Mouse (Mus musculus) liver, embryonic 11.5 days (tissue): ENCODE data around the gene Swt1. TPM values are rescaled to one million over a fixed set of nuclear protein-coding genes. Genes with fewer than 3 reads are reported as not detected.

ENCODE experiments used
- ATAC-seq: fragments of 200-750 bp; cut with Nextera tagmentation; replicated peaks from 2 replicates; pipeline ENCODE4 v1.8.0; 2017; ENCODE audit warnings: moderate number of reproducible peaks, mild to moderate bottlenecking, moderate TSS enrichment, moderate library complexity; ENCODE audit not compliant: low FRiP score
- DNase-seq: peaks from one replicate; pipeline ENCODE4 v3.0.0-alpha.2; 2017; ENCODE audit warnings: low spot score
- H3K27ac ChIP-seq: fragments of 300-500 bp; sonication (generic); 2 replicates; pipeline ENCODE4 v1.5.1; 2014; ENCODE audit warnings: mild to moderate bottlenecking, low read depth, low read length, control low read depth
- H3K27me3 ChIP-seq: fragments of 300-500 bp; sonication (generic); replicated peaks from 2 replicates; pipeline ENCODE4 v1.6.1; 2014; ENCODE audit warnings: low read length, mixed read lengths; ENCODE audit not compliant: control insufficient read depth, insufficient read depth
- H3K36me3 ChIP-seq: fragments of 300-500 bp; sonication (generic); 2 replicates; pipeline ENCODE4 v1.6.1; 2014; ENCODE audit warnings: mild to moderate bottlenecking, low read length, moderate library complexity, mixed read lengths; ENCODE audit not compliant: control insufficient read depth, insufficient read depth
- H3K4me1 ChIP-seq: fragments of 300-500 bp; sonication (generic); replicated peaks from 2 replicates; pipeline ENCODE4 v1.6.1; 2014; ENCODE audit warnings: low read length, mixed read lengths; ENCODE audit not compliant: control insufficient read depth, insufficient read depth
- H3K4me2 ChIP-seq: fragments of 300-500 bp; sonication (generic); 2 replicates; pipeline ENCODE4 v1.6.1; 2014; ENCODE audit warnings: mild to moderate bottlenecking, control low read depth, moderate library complexity
- H3K4me3 ChIP-seq: fragments of 300-500 bp; sonication (generic); 2 replicates; pipeline ENCODE4 v1.5.1; 2014; ENCODE audit warnings: low read depth, low read length, control low read depth
- H3K9ac ChIP-seq: fragments of 300-500 bp; sonication (generic); 2 replicates; pipeline ENCODE4 v1.6.1; 2014; ENCODE audit warnings: low read depth, low read length, control low read depth
- H3K9me3 ChIP-seq: fragments of 300-500 bp; sonication (generic); 2 replicates; pipeline ENCODE4 v1.6.1; 2016; ENCODE audit warnings: low read length, inconsistent platforms, mixed read lengths; ENCODE audit not compliant: control insufficient read depth
- WGBS: fragments of 180-500 bp; shearing (Covaris S2); extraction: QIAGEN DNeasy Blood & Tissue Kit; methylation state at CpG from one replicate; pipeline ENCODE4 v1.1.7; 2014; 5-methylcytosine and 5-hydroxymethylcytosine counted together
- polyA plus RNA-seq: library from polyadenylated mRNA; unstranded; fragments of >200 nt; fragmentation: Nextera tagmentation; extraction: Ambion mirVana; gene quantifications from 2 replicates; pipeline ENCODE4 v1.2.1, GENCODE M21; 2014

Swt1 gene
- polyA plus RNA-seq, 1 experiment from 2014 or later, result 20.7 TPM

- H3K27ac ChIP-seq, result no peak overlapping the region
- no peaks in the 10 kb centered on the region for H3K4me1 ChIP-seq
- DNase-seq (no peak), ATAC-seq (no peak)
- H3K9me3 ChIP-seq, result no peaks in the 10 kb centered on the region
- no peak overlapping the region for H3K4me2 ChIP-seq
- no peak overlapping the region for H3K9ac ChIP-seq
- no peak overlapping the region for H3K4me3 ChIP-seq
- no peaks in the 10 kb centered on the region for H3K27me3 ChIP-seq
- 92% methylated on average over 1 of the region's 1 CpGs for WGBS
- peaks cover 14% of the 10 kb centered on the region; the same call in 1 of the 2 replicates for H3K36me3 ChIP-seq
Observed at GRCm38 (mm10) chr1:151372823-151373222, 55.4 kb downstream of the Swt1 start.

- ATAC-seq, result no peak
- H3K4me3 ChIP-seq, result no peak overlapping the region
- H3K4me1 ChIP-seq, result no peaks in the 10 kb centered on the region
- H3K36me3 ChIP-seq, result peaks cover 10% of the 10 kb centered on the region; the same call in 1 of the 2 replicates
- H3K27ac ChIP-seq, result no peak overlapping the region
- H3K9ac ChIP-seq, result no peak overlapping the region
- 78% methylated on average over 5 of the region's 5 CpGs for WGBS
- H3K4me2 ChIP-seq, result no peak overlapping the region
- DNase-seq, result no peak
- H3K27me3 ChIP-seq, result no peaks in the 10 kb centered on the region
- H3K9me3 ChIP-seq, result no peaks in the 10 kb centered on the region
Observed at GRCm38 (mm10) chr1:151371543-151371942, 56.7 kb downstream of the Swt1 start.

GRCm38 (mm10) chr1:151370573-151370972 is 57.7 kb downstream of the Swt1 start:
- 84% methylated on average over 3 of the region's 3 CpGs for WGBS
- ATAC-seq, result no peak
- peaks cover 12% of the 10 kb centered on the region; the same call in 1 of the 2 replicates for H3K36me3 ChIP-seq

GRCm38 (mm10) chr1:151368444-151368843 is 59.8 kb downstream of the Swt1 start:
- Histone ChIP-seq H3K36me3 (peaks cover 27% of the 10 kb centered on the region), H3K9ac (no peak overlapping the region), H3K27ac (no peak overlapping the region), H3K27me3 (no peaks in the 10 kb centered on the region), H3K4me1 (no peaks in the 10 kb centered on the region), H3K4me2 (no peak overlapping the region), H3K9me3 (no peaks in the 10 kb centered on the region), H3K4me3 (no peak overlapping the region)
- ATAC-seq (no peak), DNase-seq (no peak)
- 87% methylated on average over 3 of the region's 3 CpGs for WGBS

More at GRCm38 (mm10) chr1:151370573-151370972, 57.7 kb downstream of the Swt1 start:
- no peak for DNase-seq
- no peak overlapping the region for H3K4me3 ChIP-seq
- no peaks in the 10 kb centered on the region for H3K27me3 ChIP-seq
- H3K9me3 ChIP-seq, result no peaks in the 10 kb centered on the region
- no peak overlapping the region for H3K27ac ChIP-seq
- H3K4me2 ChIP-seq, result no peak overlapping the region
- H3K9ac ChIP-seq, result no peak overlapping the region
- H3K4me1 ChIP-seq, result no peaks in the 10 kb centered on the region

GRCm38 (mm10) chr1:151367721-151368324 is 60.4 kb downstream of the Swt1 start:
- Histone ChIP-seq H3K9ac (no peak overlapping the region), H3K9me3 (no peaks in the 10 kb centered on the region), H3K27ac (no peak overlapping the region), H3K4me3 (no peak overlapping the region), H3K4me2 (no peak overlapping the region), H3K4me1 (no peaks in the 10 kb centered on the region), H3K27me3 (no peaks in the 10 kb centered on the region), H3K36me3 (peaks cover 30% of the 10 kb centered on the region)
- 87% methylated on average over 5 of the region's 5 CpGs for WGBS
- ATAC-seq (no peak), DNase-seq (no peak)

GRCm38 (mm10) chr1:151366944-151367605 is 61.2 kb downstream of the Swt1 start:
- Histone ChIP-seq H3K9me3 (no peaks in the 10 kb centered on the region), H3K4me1 (no peaks in the 10 kb centered on the region), H3K27me3 (no peaks in the 10 kb centered on the region), H3K4me2 (no peak overlapping the region), H3K4me3 (no peak overlapping the region), H3K9ac (no peak overlapping the region), H3K27ac (no peak overlapping the region), H3K36me3 (peaks cover 30% of the 10 kb centered on the region)
- ATAC-seq (no peak), DNase-seq (no peak)
- WGBS, result 87% methylated on average over 8 of the region's 8 CpGs

GRCm38 (mm10) chr1:151359374-151359773 is 68.9 kb downstream of the Swt1 start:
- WGBS, result 93% methylated on average over 3 of the region's 3 CpGs
- no peaks in the 10 kb centered on the region for H3K4me1 ChIP-seq

GRCm38 (mm10) chr1:151355994-151356393 is 72.3 kb downstream of the Swt1 start:
- ATAC-seq (no peak), DNase-seq (no peak)
- Histone ChIP-seq H3K4me1 (no peaks in the 10 kb centered on the region), H3K9ac (no peak overlapping the region), H3K4me2 (no peak overlapping the region), H3K9me3 (no peaks in the 10 kb centered on the region), H3K27ac (no peak overlapping the region), H3K27me3 (no peaks in the 10 kb centered on the region), H3K4me3 (no peak overlapping the region), H3K36me3 (peaks cover 58% of the 10 kb centered on the region)
- WGBS, result 90% methylated on average over 5 of the region's 5 CpGs

More at GRCm38 (mm10) chr1:151359374-151359773, 68.9 kb downstream of the Swt1 start:
- no peak overlapping the region for H3K4me2 ChIP-seq
- no peaks in the 10 kb centered on the region for H3K9me3 ChIP-seq
- no peaks in the 10 kb centered on the region for H3K27me3 ChIP-seq
- no peak for DNase-seq
- H3K27ac ChIP-seq, result no peak overlapping the region
- no peak overlapping the region for H3K4me3 ChIP-seq
- H3K36me3 ChIP-seq, result peaks cover 49% of the 10 kb centered on the region
- no peak for ATAC-seq
- no peak overlapping the region for H3K9ac ChIP-seq

- H3K36me3 ChIP-seq, result peaks cover 44% of the 10 kb centered on the region
- H3K4me1 ChIP-seq, result no peaks in the 10 kb centered on the region; the same call in 1 of the 2 replicates
- no peak overlapping the region for H3K9ac ChIP-seq
- DNase-seq (no peak), ATAC-seq (peak; percentile 69; the same call in 1 of the 2 replicates)
- 84% methylated on average over 2 of the region's 2 CpGs for WGBS
- no peak overlapping the region for H3K27ac ChIP-seq
- no peaks in the 10 kb centered on the region for H3K27me3 ChIP-seq
- no peak overlapping the region for H3K4me2 ChIP-seq
- H3K4me3 ChIP-seq, result no peak overlapping the region
- no peaks in the 10 kb centered on the region for H3K9me3 ChIP-seq
Observed at GRCm38 (mm10) chr1:151352911-151353310, 75.3 kb downstream of the Swt1 start.
